Mouse (Mus musculus): ENCODE measurements at regions not wholly inside any gene's neighbourhood (a gene's known extent, or its start where the extent isn't known, plus 50 kb on each side); places are given as distances from the start of the nearest gene placed in this dataset.

DNA sequence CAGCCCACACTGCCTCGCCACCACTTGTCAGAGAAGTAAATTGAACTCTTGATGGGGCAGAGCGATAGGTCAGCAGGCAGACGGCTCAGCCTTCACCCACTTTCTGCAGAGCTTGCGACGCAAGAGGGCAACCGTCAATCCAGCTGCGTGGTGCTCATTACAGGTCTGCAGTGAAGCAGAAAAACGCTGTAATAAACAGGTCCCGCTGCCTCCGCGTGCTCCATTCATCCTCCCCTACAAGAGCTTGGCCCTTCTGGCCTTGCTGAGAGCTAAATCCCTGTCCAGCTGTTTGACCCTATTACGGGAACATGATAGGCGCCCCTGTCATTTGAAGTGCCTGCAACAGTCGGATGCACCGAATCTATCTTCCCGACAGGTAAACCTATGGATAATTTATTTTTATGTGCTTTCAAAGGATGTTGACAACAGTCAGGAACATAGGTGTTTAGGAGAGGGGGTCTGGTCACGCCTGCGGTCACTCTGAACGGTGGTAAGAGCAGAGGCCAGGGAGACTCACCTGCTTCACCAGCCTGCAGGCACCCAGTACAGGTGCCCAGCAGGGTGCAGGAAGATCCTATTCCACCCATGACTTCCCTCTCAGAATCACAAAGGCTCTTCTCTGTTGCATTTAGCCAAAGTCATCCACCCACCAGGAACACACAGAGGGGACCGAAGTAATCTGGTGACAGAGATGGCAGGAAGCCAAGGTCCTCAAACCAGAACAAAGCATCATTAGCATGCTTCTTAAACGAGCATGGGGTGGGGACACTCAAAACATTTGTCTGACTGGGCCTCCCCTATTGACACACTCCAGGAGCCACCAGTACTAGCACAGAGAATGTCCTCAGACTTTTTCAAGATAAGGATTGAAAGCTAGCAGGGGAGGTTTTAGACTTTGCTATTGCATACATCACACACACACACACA lies 464.1 kb upstream of the Mgmt start:
- ATAC-seq (ENCODE audit: insufficient number of reproducible peaks, low FRiP score, low TSS enrichment, low read depth), result no peak
- Histone ChIP-seq H3K9ac (ENCODE audit: low read length) (no peak overlapping the region), H3K4me1 (ENCODE audit: control insufficient read depth, insufficient read depth, low read length) (peaks cover 3% of the 10 kb centered on the region), H3K9me3 (ENCODE audit: control insufficient read depth, low read length) (no peaks in the 10 kb centered on the region), H3K27ac (replicated peaks; ENCODE audit: low read depth, low read length) (no peak overlapping the region), H3K4me2 (ENCODE audit: low read depth, severe bottlenecking) (no peak overlapping the region), H3K36me3 (ENCODE audit: control insufficient read depth, insufficient read depth, low read length) (no peaks in the 10 kb centered on the region), H3K27me3 (ENCODE audit: control insufficient read depth, insufficient read depth, low read length) (no peaks in the 10 kb centered on the region), H3K4me3 (ENCODE audit: low read depth, low read length) (no peak overlapping the region)
- peak; percentile 59 for DNase-seq (ENCODE audit: low spot score)
- 47% methylated on average over 21 of the region's 21 CpGs for WGBS

DNA sequence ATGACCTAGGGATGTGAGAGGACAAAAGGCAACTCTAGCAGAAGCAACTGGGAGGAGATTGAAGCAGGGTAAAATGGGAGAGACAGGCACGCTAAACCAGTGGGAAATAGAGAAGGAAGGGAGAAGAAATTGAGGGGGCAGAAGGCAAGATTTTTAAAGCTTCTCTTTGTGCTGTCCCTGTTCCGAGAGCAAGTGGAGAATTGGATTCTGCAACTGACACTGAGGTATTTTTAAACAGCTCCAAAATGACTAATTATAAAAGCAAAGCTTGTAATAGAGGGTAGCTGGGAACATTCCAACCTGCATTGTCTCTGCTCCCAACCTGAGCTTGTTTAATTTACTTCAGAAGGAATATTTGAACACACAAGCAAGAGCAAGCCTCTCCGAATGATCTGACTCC lies 460.7 kb upstream of the Mgmt start:
- no peak for ATAC-seq (ENCODE audit: insufficient number of reproducible peaks, low FRiP score, low TSS enrichment, low read depth)
- H3K4me1 ChIP-seq (ENCODE audit: control insufficient read depth, insufficient read depth, low read length), result peaks cover 3% of the 10 kb centered on the region
- no peak for DNase-seq (ENCODE audit: low spot score)
- no peak overlapping the region for H3K27ac ChIP-seq (replicated peaks; ENCODE audit: low read depth, low read length)
- H3K9ac ChIP-seq (ENCODE audit: low read length), result no peak overlapping the region
- 89% methylated on average over 3 of the region's 3 CpGs for WGBS
- no peak overlapping the region for H3K4me3 ChIP-seq (ENCODE audit: low read depth, low read length)
- H3K36me3 ChIP-seq (ENCODE audit: control insufficient read depth, insufficient read depth, low read length), result no peaks in the 10 kb centered on the region
- H3K9me3 ChIP-seq (ENCODE audit: control insufficient read depth, low read length), result no peaks in the 10 kb centered on the region
- H3K4me2 ChIP-seq (ENCODE audit: low read depth, severe bottlenecking), result no peak overlapping the region
- no peaks in the 10 kb centered on the region for H3K27me3 ChIP-seq (ENCODE audit: control insufficient read depth, insufficient read depth, low read length)

DNA sequence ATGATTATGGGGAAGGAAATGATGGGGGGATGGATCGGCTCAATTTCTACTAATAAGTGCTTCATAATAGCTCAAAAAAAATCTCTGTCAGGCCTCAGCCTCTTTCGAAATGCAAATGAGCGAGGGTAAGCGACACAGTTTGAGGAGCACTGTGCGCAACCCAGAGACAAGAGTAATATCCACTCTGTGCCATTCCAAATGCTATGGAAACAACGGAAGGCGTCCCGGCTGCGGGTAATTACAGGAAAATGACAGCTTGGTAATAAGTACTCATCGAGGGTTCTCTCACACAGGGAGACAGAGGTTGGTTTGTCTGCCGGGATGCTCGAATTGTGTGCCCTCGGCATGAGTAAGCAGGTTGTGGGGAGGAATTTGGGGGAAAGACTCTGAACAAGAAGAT lies 459.9 kb upstream of the Mgmt start:
- no peak for ATAC-seq (ENCODE audit: insufficient number of reproducible peaks, low FRiP score, low TSS enrichment, low read depth)
- Histone ChIP-seq H3K9me3 (ENCODE audit: control insufficient read depth, low read length) (no peaks in the 10 kb centered on the region), H3K4me3 (ENCODE audit: low read depth, low read length) (no peak overlapping the region), H3K27ac (replicated peaks; ENCODE audit: low read depth, low read length) (no peak overlapping the region), H3K9ac (ENCODE audit: low read length) (no peak overlapping the region), H3K4me1 (ENCODE audit: control insufficient read depth, insufficient read depth, low read length) (peaks cover 3% of the 10 kb centered on the region), H3K36me3 (ENCODE audit: control insufficient read depth, insufficient read depth, low read length) (no peaks in the 10 kb centered on the region), H3K4me2 (ENCODE audit: low read depth, severe bottlenecking) (no peak overlapping the region), H3K27me3 (ENCODE audit: control insufficient read depth, insufficient read depth, low read length) (no peaks in the 10 kb centered on the region)
- DNase-seq (ENCODE audit: low spot score), result no peak
- WGBS, result 90% methylated on average over 13 of the region's 13 CpGs

DNA sequence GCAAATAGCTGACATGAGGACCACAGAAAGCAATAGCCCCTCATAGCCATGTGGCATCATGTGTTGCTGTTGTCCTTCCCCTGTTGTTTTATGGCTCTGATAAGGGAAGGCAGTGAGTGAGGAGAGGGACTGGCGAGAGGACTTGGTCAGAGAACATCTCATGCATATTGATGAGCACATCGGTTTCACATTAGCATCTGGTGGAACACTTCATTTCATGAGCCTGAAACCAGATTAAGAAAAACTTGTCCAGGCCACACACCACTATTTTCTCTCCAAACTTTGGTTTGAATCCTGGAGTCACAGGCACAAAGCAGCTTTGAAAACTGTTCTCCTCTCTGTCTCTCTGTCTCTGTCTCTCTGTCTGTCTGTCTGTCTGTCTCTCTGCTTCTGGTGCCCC lies 451.0 kb upstream of the Mgmt start:
- Histone ChIP-seq H3K9me3 (ENCODE audit: control insufficient read depth, low read length) (no peaks in the 10 kb centered on the region), H3K27ac (replicated peaks; ENCODE audit: low read depth, low read length) (no peak overlapping the region), H3K9ac (ENCODE audit: low read length) (no peak overlapping the region), H3K36me3 (ENCODE audit: control insufficient read depth, insufficient read depth, low read length) (no peaks in the 10 kb centered on the region), H3K4me2 (ENCODE audit: low read depth, severe bottlenecking) (no peak overlapping the region), H3K27me3 (ENCODE audit: control insufficient read depth, insufficient read depth, low read length) (no peaks in the 10 kb centered on the region), H3K4me1 (ENCODE audit: control insufficient read depth, insufficient read depth, low read length) (no peaks in the 10 kb centered on the region), H3K4me3 (ENCODE audit: low read depth, low read length) (no peak overlapping the region)
- DNase-seq (ENCODE audit: low spot score) (no peak), ATAC-seq (ENCODE audit: insufficient number of reproducible peaks, low FRiP score, low TSS enrichment, low read depth) (no peak)
- WGBS, result 81% methylated on average over 2 of the region's 2 CpGs

DNA sequence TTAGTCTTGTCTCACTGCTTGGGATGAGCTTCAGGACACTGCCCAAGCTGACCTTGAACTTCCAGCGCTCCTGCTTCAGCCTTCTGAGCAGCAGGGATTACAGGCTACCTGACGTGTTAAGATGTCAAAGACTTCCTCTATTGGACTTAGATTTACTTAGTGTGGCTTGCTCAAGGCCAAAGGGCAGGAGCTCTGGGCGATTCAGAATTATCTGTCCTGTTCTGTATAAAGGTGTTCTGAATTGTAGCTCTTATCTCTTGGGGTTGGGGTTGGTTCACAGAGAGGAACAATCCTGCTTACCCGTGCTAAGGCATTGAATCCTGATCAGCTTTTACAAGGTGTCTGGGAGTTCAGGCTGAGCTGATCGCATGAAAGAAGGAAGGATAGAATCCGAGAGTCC lies 449.3 kb upstream of the Mgmt start:
- Histone ChIP-seq H3K27ac (replicated peaks; ENCODE audit: low read depth, low read length) (no peak overlapping the region), H3K4me1 (ENCODE audit: control insufficient read depth, insufficient read depth, low read length) (no peaks in the 10 kb centered on the region), H3K36me3 (ENCODE audit: control insufficient read depth, insufficient read depth, low read length) (no peaks in the 10 kb centered on the region), H3K9ac (ENCODE audit: low read length) (no peak overlapping the region), H3K27me3 (ENCODE audit: control insufficient read depth, insufficient read depth, low read length) (no peaks in the 10 kb centered on the region), H3K4me2 (ENCODE audit: low read depth, severe bottlenecking) (no peak overlapping the region), H3K9me3 (ENCODE audit: control insufficient read depth, low read length) (no peaks in the 10 kb centered on the region), H3K4me3 (ENCODE audit: low read depth, low read length) (no peak overlapping the region)
- WGBS, result 72% methylated on average over 6 of the region's 6 CpGs
- DNase-seq (ENCODE audit: low spot score) (no peak), ATAC-seq (ENCODE audit: insufficient number of reproducible peaks, low FRiP score, low TSS enrichment, low read depth) (no peak)

DNA sequence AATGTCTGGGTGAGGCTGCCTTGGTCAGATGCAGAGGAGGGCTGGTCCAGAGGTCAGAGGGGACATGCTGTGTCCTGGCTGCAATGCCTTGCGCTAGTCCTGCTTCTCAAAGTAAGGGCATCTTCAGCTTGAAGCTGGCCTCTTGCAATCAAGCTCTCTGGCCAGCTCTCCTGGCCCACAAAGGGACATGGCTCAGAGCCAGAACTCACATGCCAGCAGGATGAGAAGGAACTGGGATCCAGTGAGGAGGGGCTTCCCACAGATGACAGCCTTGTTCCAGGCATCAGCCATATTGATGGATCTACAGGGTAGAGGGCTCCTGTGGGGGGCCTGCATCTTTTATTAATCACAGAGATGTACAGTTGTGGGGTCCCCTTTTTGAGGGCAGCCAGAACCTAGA lies 445.1 kb upstream of the Mgmt start:
- no peak for DNase-seq (ENCODE audit: low spot score)
- H3K4me1 ChIP-seq (ENCODE audit: control insufficient read depth, insufficient read depth, low read length), result no peaks in the 10 kb centered on the region
- no peaks in the 10 kb centered on the region for H3K36me3 ChIP-seq (ENCODE audit: control insufficient read depth, insufficient read depth, low read length)
- H3K4me3 ChIP-seq (ENCODE audit: low read depth, low read length), result no peak overlapping the region
- no peaks in the 10 kb centered on the region for H3K27me3 ChIP-seq (ENCODE audit: control insufficient read depth, insufficient read depth, low read length)
- no peak for ATAC-seq (ENCODE audit: insufficient number of reproducible peaks, low FRiP score, low TSS enrichment, low read depth)
- no peak overlapping the region for H3K9ac ChIP-seq (ENCODE audit: low read length)
- no peak overlapping the region for H3K4me2 ChIP-seq (ENCODE audit: low read depth, severe bottlenecking)
- no peak overlapping the region for H3K27ac ChIP-seq (replicated peaks; ENCODE audit: low read depth, low read length)
- WGBS, result 89% methylated on average over 1 of the region's 1 CpGs
- no peaks in the 10 kb centered on the region for H3K9me3 ChIP-seq (ENCODE audit: control insufficient read depth, low read length)

DNA sequence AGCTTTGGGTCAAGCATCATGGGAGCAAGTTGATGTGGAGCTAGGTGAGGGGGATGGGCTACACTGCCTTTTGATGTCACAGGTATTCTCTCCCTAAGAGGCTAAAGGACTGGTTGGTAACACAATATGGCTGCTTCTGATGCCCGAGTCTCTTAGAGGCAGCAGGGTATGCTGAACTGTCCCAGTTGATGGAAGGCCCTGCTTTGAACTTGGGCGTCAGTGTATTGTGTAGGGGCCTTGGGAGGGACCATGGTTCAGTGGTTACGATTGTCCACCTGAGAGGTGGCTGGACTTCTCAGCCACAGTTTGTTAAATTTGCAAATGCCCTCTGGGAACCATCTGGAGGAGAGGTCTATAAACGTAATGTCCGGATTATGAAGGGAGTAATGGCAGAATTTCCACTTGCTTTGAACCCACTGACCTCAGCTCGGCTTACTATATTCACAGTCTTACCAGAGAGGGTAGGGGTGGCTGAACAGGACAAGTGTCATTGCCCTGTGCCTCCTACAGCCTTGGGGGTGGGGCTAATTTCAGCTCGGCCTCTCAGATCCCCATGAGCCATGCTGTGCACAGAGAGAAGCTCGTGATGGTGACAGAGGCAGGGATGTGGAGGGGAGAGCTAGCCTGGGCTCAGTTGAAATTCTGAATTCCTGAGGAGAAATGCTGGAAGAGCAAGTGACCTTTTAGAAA lies 442.6 kb upstream of the Mgmt start:
- no peaks in the 10 kb centered on the region for H3K27me3 ChIP-seq (ENCODE audit: control insufficient read depth, insufficient read depth, low read length)
- ATAC-seq (ENCODE audit: insufficient number of reproducible peaks, low FRiP score, low TSS enrichment, low read depth) (no peak), DNase-seq (ENCODE audit: low spot score) (no peak)
- H3K4me1 ChIP-seq (ENCODE audit: control insufficient read depth, insufficient read depth, low read length), result no peaks in the 10 kb centered on the region
- no peak overlapping the region for H3K4me3 ChIP-seq (ENCODE audit: low read depth, low read length)
- H3K9me3 ChIP-seq (ENCODE audit: control insufficient read depth, low read length), result no peaks in the 10 kb centered on the region
- no peak overlapping the region for H3K27ac ChIP-seq (replicated peaks; ENCODE audit: low read depth, low read length)
- WGBS, result 54% methylated on average over 8 of the region's 8 CpGs
- no peak overlapping the region for H3K9ac ChIP-seq (ENCODE audit: low read length)
- H3K4me2 ChIP-seq (ENCODE audit: low read depth, severe bottlenecking), result no peak overlapping the region
- no peaks in the 10 kb centered on the region for H3K36me3 ChIP-seq (ENCODE audit: control insufficient read depth, insufficient read depth, low read length)

DNA sequence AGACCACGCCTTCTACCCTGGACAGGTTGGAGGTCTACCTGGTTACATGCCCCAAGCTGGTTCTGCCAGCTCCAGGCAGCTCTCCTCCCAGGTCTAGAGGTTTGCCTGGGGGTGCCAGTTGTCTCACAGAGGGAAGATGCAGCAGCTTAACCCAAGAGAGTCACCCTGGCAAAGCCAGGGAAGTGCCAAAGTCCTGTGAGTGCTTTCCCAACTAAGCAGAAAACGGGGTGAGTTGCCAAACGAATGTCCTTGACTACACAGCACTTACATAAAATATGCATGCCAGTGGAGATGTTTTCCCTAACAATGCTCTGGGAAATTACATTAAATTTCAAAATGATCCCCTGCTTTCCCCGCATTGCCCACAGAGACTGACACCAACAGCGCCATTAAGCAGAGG lies 441.9 kb upstream of the Mgmt start:
- no peak for ATAC-seq (ENCODE audit: insufficient number of reproducible peaks, low FRiP score, low TSS enrichment, low read depth)
- H3K9ac ChIP-seq (ENCODE audit: low read length), result no peak overlapping the region
- H3K4me2 ChIP-seq (ENCODE audit: low read depth, severe bottlenecking), result no peak overlapping the region
- H3K27me3 ChIP-seq (ENCODE audit: control insufficient read depth, insufficient read depth, low read length), result no peaks in the 10 kb centered on the region
- 69% methylated on average over 5 of the region's 5 CpGs for WGBS
- H3K4me1 ChIP-seq (ENCODE audit: control insufficient read depth, insufficient read depth, low read length), result no peaks in the 10 kb centered on the region
- no peak overlapping the region for H3K4me3 ChIP-seq (ENCODE audit: low read depth, low read length)
- H3K36me3 ChIP-seq (ENCODE audit: control insufficient read depth, insufficient read depth, low read length), result no peaks in the 10 kb centered on the region
- no peak overlapping the region for H3K27ac ChIP-seq (replicated peaks; ENCODE audit: low read depth, low read length)
- DNase-seq (ENCODE audit: low spot score), result no peak
- no peaks in the 10 kb centered on the region for H3K9me3 ChIP-seq (ENCODE audit: control insufficient read depth, low read length)

Data from limb, embryonic 11.5 days (tissue).